Mouse (Mus musculus): Measurements from ENCODE around the gene Gpr87. TPM values are rescaled to one million over a fixed set of nuclear protein-coding genes. Genes with fewer than 3 reads are reported as not detected.

The Gpr87 gene
- polyA plus RNA-seq, 1 experiment from 2014 or later = not detected

- no peak for ATAC-seq (replicated peaks; ENCODE audit: low FRiP score)
- H3K27ac ChIP-seq (ENCODE audit: low read depth, low read length) = no peak overlapping the region
- no peak overlapping the region for H3K4me2 ChIP-seq
- peaks cover 4% of the 10 kb centered on the region for H3K4me1 ChIP-seq (replicated peaks; ENCODE audit: control insufficient read depth, insufficient read depth, low read length)
- no peaks in the 10 kb centered on the region for H3K9me3 ChIP-seq (ENCODE audit: control insufficient read depth, low read length)
- H3K36me3 ChIP-seq (ENCODE audit: control insufficient read depth, insufficient read depth, low read length) = no peaks in the 10 kb centered on the region
- no peak overlapping the region for H3K9ac ChIP-seq (ENCODE audit: low read depth, low read length)
- no peak for DNase-seq (ENCODE audit: low spot score)
- H3K27me3 ChIP-seq (replicated peaks; ENCODE audit: control insufficient read depth, insufficient read depth, low read length) = no peaks in the 10 kb centered on the region
- no peak overlapping the region for H3K4me3 ChIP-seq (ENCODE audit: low read depth, low read length)
- WGBS = 56% methylated on average over 8 of the region's 8 CpGs
Measured at GRCm38 (mm10) chr3:59203802-59204520, 9.1 kb upstream of the Gpr87 start.

DNA sequence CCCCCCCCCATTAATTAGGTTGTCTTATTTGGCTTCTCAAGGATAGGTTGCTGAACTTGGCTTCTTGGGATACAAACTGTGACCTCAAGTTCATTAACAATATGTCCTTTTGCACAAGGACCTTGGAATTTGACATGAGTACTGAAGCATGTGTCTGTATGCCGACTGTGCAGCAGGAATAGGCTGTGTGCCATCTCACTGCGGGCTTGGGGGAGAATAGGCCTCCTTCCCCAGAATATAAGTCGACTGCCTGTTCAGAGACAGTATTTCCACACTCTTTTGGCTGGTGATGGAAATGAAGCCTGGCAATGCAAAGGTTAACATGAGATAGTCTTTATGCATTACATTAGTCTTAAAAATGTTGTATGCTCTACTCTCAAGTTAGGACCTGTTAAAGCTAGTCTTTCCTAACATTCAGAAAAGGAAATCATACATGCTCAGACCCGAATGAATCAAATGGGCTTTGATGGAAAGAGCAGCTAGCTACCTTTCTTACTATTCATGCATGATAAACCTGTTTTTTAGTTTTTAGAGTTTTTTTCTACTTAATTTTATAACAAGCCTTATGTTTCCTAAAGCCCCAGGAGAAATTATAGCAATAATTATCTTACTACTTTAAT is 2.5 kb upstream of the Gpr87 start:
- no peaks in the 10 kb centered on the region for H3K27me3 ChIP-seq (replicated peaks; ENCODE audit: control insufficient read depth, insufficient read depth, low read length)
- no peaks in the 10 kb centered on the region for H3K9me3 ChIP-seq (ENCODE audit: control insufficient read depth, low read length)
- H3K4me1 ChIP-seq (replicated peaks; ENCODE audit: control insufficient read depth, insufficient read depth, low read length) = no peaks in the 10 kb centered on the region
- no peaks in the 10 kb centered on the region for H3K36me3 ChIP-seq (ENCODE audit: control insufficient read depth, insufficient read depth, low read length)
- DNase-seq (ENCODE audit: low spot score) = no peak
- H3K4me3 ChIP-seq (ENCODE audit: low read depth, low read length) = no peak overlapping the region
- H3K9ac ChIP-seq (ENCODE audit: low read depth, low read length) = no peak overlapping the region
- ATAC-seq (replicated peaks; ENCODE audit: low FRiP score) = no peak
- 80% methylated on average over 4 of the region's 4 CpGs for WGBS
- H3K27ac ChIP-seq (ENCODE audit: low read depth, low read length) = no peak overlapping the region
- no peak overlapping the region for H3K4me2 ChIP-seq

DNA sequence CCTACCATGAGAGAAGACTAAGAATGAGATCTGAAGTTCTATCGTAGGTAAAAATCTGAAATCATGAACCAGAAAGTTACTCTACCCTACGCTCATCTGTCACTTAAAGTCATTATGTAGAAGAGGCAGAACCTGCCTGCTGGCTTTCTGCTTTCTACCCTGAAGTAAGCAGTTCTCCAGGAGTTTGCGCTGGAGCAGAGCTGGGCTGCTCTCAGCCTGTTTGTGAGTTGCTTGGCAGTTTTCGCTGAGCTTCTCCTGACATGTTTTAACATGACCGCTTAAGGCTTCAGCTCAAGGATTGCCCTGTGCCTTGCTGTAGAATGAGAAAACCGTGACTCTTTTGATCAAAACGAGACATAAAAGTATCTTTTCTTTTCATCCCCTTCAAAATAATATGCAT is 805 bp downstream of the Gpr87 start:
- Histone ChIP-seq H3K9me3 (ENCODE audit: control insufficient read depth, low read length) (no peaks in the 10 kb centered on the region), H3K9ac (ENCODE audit: low read depth, low read length) (no peak overlapping the region), H3K27ac (ENCODE audit: low read depth, low read length) (no peak overlapping the region), H3K4me1 (replicated peaks; ENCODE audit: control insufficient read depth, insufficient read depth, low read length) (no peaks in the 10 kb centered on the region), H3K36me3 (ENCODE audit: control insufficient read depth, insufficient read depth, low read length) (no peaks in the 10 kb centered on the region), H3K4me3 (ENCODE audit: low read depth, low read length) (no peak overlapping the region), H3K4me2 (no peak overlapping the region), H3K27me3 (replicated peaks; ENCODE audit: control insufficient read depth, insufficient read depth, low read length) (no peaks in the 10 kb centered on the region)
- 89% methylated on average over 7 of the region's 7 CpGs for WGBS
- DNase-seq (ENCODE audit: low spot score) (no peak), ATAC-seq (replicated peaks; ENCODE audit: low FRiP score) (no peak)

DNA sequence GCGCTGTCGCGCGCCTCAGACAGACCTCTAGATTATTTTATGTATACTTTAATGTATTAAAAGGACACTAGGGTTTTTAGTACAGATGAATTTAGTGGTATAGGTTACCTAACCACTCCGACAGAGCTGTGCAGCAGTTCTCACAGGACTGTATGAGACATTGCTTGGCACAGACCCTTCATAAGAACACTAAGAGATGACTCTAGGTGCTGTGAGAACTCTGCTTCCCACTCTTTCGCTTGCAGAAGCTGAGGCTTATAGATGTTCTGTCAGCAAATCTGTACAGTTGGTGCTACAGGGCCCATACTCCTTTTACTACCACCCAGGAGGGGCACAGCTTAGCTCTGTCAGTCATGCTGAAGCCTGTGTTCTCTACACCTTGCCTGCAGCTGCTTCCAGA is 3.2 kb downstream of the Gpr87 start:
- no peak overlapping the region for H3K4me3 ChIP-seq (ENCODE audit: low read depth, low read length)
- DNase-seq (ENCODE audit: low spot score) = no peak
- WGBS = 87% methylated on average over 6 of the region's 6 CpGs

GRCm38 (mm10) chr3:59187336-59187735 is 7.6 kb downstream of the Gpr87 start:
- no peaks in the 10 kb centered on the region for H3K9me3 ChIP-seq (ENCODE audit: control insufficient read depth, low read length)
- no peak for DNase-seq (ENCODE audit: low spot score)
- no peaks in the 10 kb centered on the region for H3K27me3 ChIP-seq (replicated peaks; ENCODE audit: control insufficient read depth, insufficient read depth, low read length)
- no peak overlapping the region for H3K27ac ChIP-seq (ENCODE audit: low read depth, low read length)
- H3K4me3 ChIP-seq (ENCODE audit: low read depth, low read length) = no peak overlapping the region
- ATAC-seq (replicated peaks; ENCODE audit: low FRiP score) = no peak
- H3K4me1 ChIP-seq (replicated peaks; ENCODE audit: control insufficient read depth, insufficient read depth, low read length) = no peaks in the 10 kb centered on the region
- no peaks in the 10 kb centered on the region for H3K36me3 ChIP-seq (ENCODE audit: control insufficient read depth, insufficient read depth, low read length)
- WGBS = 75% methylated on average over 4 of the region's 4 CpGs
- H3K9ac ChIP-seq (ENCODE audit: low read depth, low read length) = no peak overlapping the region
- H3K4me2 ChIP-seq = no peak overlapping the region

More for the DNA sequence above, 3.2 kb downstream of the Gpr87 start:
- no peaks in the 10 kb centered on the region for H3K9me3 ChIP-seq (ENCODE audit: control insufficient read depth, low read length)
- no peaks in the 10 kb centered on the region for H3K4me1 ChIP-seq (replicated peaks; ENCODE audit: control insufficient read depth, insufficient read depth, low read length)
- H3K4me2 ChIP-seq = no peak overlapping the region
- ATAC-seq (replicated peaks; ENCODE audit: low FRiP score) = no peak
- no peaks in the 10 kb centered on the region for H3K27me3 ChIP-seq (replicated peaks; ENCODE audit: control insufficient read depth, insufficient read depth, low read length)
- H3K9ac ChIP-seq (ENCODE audit: low read depth, low read length) = no peak overlapping the region
- no peak overlapping the region for H3K27ac ChIP-seq (ENCODE audit: low read depth, low read length)
- no peaks in the 10 kb centered on the region for H3K36me3 ChIP-seq (ENCODE audit: control insufficient read depth, insufficient read depth, low read length)

DNA sequence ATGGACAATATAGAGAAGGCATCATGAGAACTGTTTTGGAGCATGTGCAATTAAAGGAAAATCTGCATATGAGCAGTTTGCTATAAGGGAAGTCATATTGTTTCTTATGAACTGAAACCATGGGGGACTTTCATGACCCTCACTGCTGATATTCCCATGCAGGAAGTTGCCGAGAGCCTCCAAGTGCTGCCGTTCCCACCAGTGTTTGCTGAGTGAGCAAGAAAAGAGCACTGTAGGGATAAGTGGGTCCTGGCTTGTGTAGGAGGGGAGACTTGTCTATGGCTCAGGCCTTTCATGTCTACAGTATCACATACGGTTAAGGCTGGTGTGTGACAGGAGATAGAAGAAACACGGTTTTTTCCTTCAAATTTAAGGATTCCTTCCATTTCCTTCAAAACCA is 9.2 kb downstream of the Gpr87 start:
- no peak for ATAC-seq (replicated peaks; ENCODE audit: low FRiP score)
- 87% methylated on average over 4 of the region's 4 CpGs for WGBS

GRCm38 (mm10) chr3:59182129-59182528 is 12.8 kb downstream of the Gpr87 start:
- H3K4me2 ChIP-seq = no peak overlapping the region
- H3K36me3 ChIP-seq (ENCODE audit: control insufficient read depth, insufficient read depth, low read length) = no peaks in the 10 kb centered on the region
- H3K27me3 ChIP-seq (replicated peaks; ENCODE audit: control insufficient read depth, insufficient read depth, low read length) = no peaks in the 10 kb centered on the region
- no peaks in the 10 kb centered on the region for H3K4me1 ChIP-seq (replicated peaks; ENCODE audit: control insufficient read depth, insufficient read depth, low read length)
- H3K9ac ChIP-seq (ENCODE audit: low read depth, low read length) = no peak overlapping the region
- no peaks in the 10 kb centered on the region for H3K9me3 ChIP-seq (ENCODE audit: control insufficient read depth, low read length)
- ATAC-seq (replicated peaks; ENCODE audit: low FRiP score) (no peak), DNase-seq (ENCODE audit: low spot score) (no peak)
- no peak overlapping the region for H3K4me3 ChIP-seq (ENCODE audit: low read depth, low read length)
- no peak overlapping the region for H3K27ac ChIP-seq (ENCODE audit: low read depth, low read length)

More for the DNA sequence above, 9.2 kb downstream of the Gpr87 start:
- Histone ChIP-seq H3K4me2 (no peak overlapping the region), H3K9me3 (ENCODE audit: control insufficient read depth, low read length) (no peaks in the 10 kb centered on the region), H3K9ac (ENCODE audit: low read depth, low read length) (no peak overlapping the region), H3K4me1 (replicated peaks; ENCODE audit: control insufficient read depth, insufficient read depth, low read length) (no peaks in the 10 kb centered on the region), H3K27ac (ENCODE audit: low read depth, low read length) (no peak overlapping the region), H3K36me3 (ENCODE audit: control insufficient read depth, insufficient read depth, low read length) (no peaks in the 10 kb centered on the region), H3K27me3 (replicated peaks; ENCODE audit: control insufficient read depth, insufficient read depth, low read length) (no peaks in the 10 kb centered on the region), H3K4me3 (ENCODE audit: low read depth, low read length) (no peak overlapping the region)
- no peak for DNase-seq (ENCODE audit: low spot score)

GRCm38 (mm10) chr3:59181134-59181533 is 13.8 kb downstream of the Gpr87 start:
- no peaks in the 10 kb centered on the region for H3K27me3 ChIP-seq (replicated peaks; ENCODE audit: control insufficient read depth, insufficient read depth, low read length)
- no peak overlapping the region for H3K4me3 ChIP-seq (ENCODE audit: low read depth, low read length)
- 69% methylated on average over 5 of the region's 5 CpGs for WGBS
- H3K27ac ChIP-seq (ENCODE audit: low read depth, low read length) = no peak overlapping the region
- no peaks in the 10 kb centered on the region for H3K4me1 ChIP-seq (replicated peaks; ENCODE audit: control insufficient read depth, insufficient read depth, low read length)
- H3K9me3 ChIP-seq (ENCODE audit: control insufficient read depth, low read length) = no peaks in the 10 kb centered on the region
- H3K4me2 ChIP-seq = no peak overlapping the region
- ATAC-seq (replicated peaks; ENCODE audit: low FRiP score) (no peak), DNase-seq (ENCODE audit: low spot score) (no peak)
- H3K36me3 ChIP-seq (ENCODE audit: control insufficient read depth, insufficient read depth, low read length) = no peaks in the 10 kb centered on the region
- H3K9ac ChIP-seq (ENCODE audit: low read depth, low read length) = no peak overlapping the region

DNA sequence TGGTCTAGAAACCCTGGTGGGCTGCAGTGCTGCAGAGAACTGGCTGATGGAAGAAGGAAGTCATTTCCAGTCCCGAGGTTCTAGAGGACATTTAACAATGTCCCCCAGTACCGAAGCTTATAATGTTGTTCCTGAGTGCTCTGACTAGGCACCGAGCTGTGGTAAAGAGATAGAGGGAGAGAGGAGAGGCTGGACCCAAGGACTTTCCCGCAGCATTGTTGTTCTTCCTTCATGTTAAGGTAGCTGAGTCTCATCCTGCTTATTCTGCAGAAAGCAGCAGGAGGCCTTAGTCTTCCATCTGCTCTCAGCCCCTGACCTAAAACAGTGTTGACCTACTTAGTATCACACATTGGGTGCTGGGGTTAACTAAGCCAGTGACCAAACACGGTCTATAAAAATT is 18.0 kb downstream of the Gpr87 start:
- H3K36me3 ChIP-seq (ENCODE audit: control insufficient read depth, insufficient read depth, low read length) = no peaks in the 10 kb centered on the region
- WGBS = 60% methylated on average over 5 of the region's 5 CpGs
- H3K4me3 ChIP-seq (ENCODE audit: low read depth, low read length) = no peak overlapping the region
- ATAC-seq (replicated peaks; ENCODE audit: low FRiP score) (no peak), DNase-seq (ENCODE audit: low spot score) (no peak)
- H3K27me3 ChIP-seq (replicated peaks; ENCODE audit: control insufficient read depth, insufficient read depth, low read length) = no peaks in the 10 kb centered on the region; the same call in 1 of the 2 replicates
- no peaks in the 10 kb centered on the region for H3K4me1 ChIP-seq (replicated peaks; ENCODE audit: control insufficient read depth, insufficient read depth, low read length)
- no peak overlapping the region for H3K9ac ChIP-seq (ENCODE audit: low read depth, low read length)
- no peaks in the 10 kb centered on the region for H3K9me3 ChIP-seq (ENCODE audit: control insufficient read depth, low read length)
- no peak overlapping the region for H3K4me2 ChIP-seq
- no peak overlapping the region for H3K27ac ChIP-seq (ENCODE audit: low read depth, low read length)
